Mouse (Mus musculus) cerebellum, adult 2 months (tissue): ENCODE results near the gene Poln. TPM values are rescaled to one million over a fixed set of nuclear protein-coding genes. Genes with fewer than 3 reads are reported as not detected.

ENCODE experiments used
- DNase-seq, 2 experiments: peaks; one replicate each; pipeline ENCODE4 v3.0.0; 2021
- H3K27ac ChIP-seq: fragments of 200-500 bp; 2 replicates; pipeline ENCODE4 v1.5.1; 2012; ENCODE audit warnings: low read length, control low read depth, inconsistent platforms; ENCODE audit not compliant: insufficient read depth
- H3K27me3 ChIP-seq: fragments of 200-500 bp; 2 replicates; pipeline ENCODE4 v1.6.1; 2012; ENCODE audit warnings: inconsistent platforms, mild to moderate bottlenecking, low read length, moderate library complexity; ENCODE audit not compliant: control insufficient read depth, insufficient read depth
- H3K4me1 ChIP-seq: fragments of 200-500 bp; 2 replicates; pipeline ENCODE4 v1.6.1; 2011; ENCODE audit warnings: low read length; ENCODE audit not compliant: control insufficient read depth, insufficient read depth
- H3K4me3 ChIP-seq: fragments of 200-500 bp; replicated peaks from 2 replicates; pipeline ENCODE3; 2011; ENCODE audit warnings: mild to moderate bottlenecking, low read depth, low read length, control low read depth; ENCODE audit not compliant: insufficient read depth
- CTCF ChIP-seq: fragments of 200-500 bp; IDR thresholded peaks from 2 replicates; pipeline ENCODE4 v1.5.1; 2011; ENCODE audit warnings: low read depth, mild to moderate bottlenecking, control low read depth, low read length, moderate library complexity, borderline replicate concordance; ENCODE audit not compliant: insufficient read depth
- POLR2A ChIP-seq: fragments of 200-500 bp; IDR thresholded peaks from 2 replicates; pipeline ENCODE4 v1.6.1; 2011; ENCODE audit warnings: low read length, control low read depth, borderline replicate concordance; ENCODE audit not compliant: insufficient read depth
- WGBS: fragments of 180-500 bp; shearing (Covaris S2); methylation state at CpG from one replicate; pipeline ENCODE4 v1.1.7; 2018; 5-methylcytosine and 5-hydroxymethylcytosine counted together
- polyA plus RNA-seq: library from polyadenylated mRNA; depleted of rRNA; stranded (reverse); fragments of >200 nt; gene quantifications from 2 replicates; pipeline ENCODE4 v1.2.3, GENCODE M21; 2012

Gene Poln
- polyA plus RNA-seq, 1 experiment = 0.82 TPM

DNA sequence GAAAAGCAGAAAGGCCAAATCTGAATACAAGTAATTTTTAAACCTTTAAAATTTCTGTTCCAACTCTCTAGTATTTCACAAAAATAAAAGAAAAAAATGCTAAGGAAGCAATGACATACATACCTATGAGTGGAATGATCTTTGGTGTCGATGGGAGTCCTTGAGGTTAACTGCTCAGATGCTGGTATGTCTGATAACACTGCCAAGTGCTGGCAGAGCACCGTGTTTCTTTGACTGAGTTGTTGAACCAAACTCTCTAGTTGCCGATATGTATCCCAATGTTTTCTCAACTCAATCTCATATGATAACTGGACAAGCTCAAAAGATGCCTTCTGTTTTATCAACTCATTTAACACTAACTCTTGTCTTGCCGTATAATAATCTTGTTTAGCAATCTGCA is 3.5 kb downstream of the Poln start:
- Histone ChIP-seq H3K27me3 (no peaks in the 10 kb centered on the region), H3K4me3 (no peak overlapping the region), H3K27ac (no peak overlapping the region), H3K4me1 (peaks cover 2% of the 10 kb centered on the region; the same call in 1 of the 2 replicates)
- peak in 1 of 2 experiments; percentile 12 for DNase-seq
- WGBS = 27% methylated on average over 4 of the region's 4 CpGs
- TF ChIP-seq POLR2A (no peak), CTCF (no peak)

GRCm38 (mm10) chr5:34148476-34148875 is 20.8 kb downstream of the Poln start:
- Histone ChIP-seq H3K27me3 (no peaks in the 10 kb centered on the region), H3K4me1 (no peaks in the 10 kb centered on the region), H3K27ac (no peak overlapping the region), H3K4me3 (no peak overlapping the region)
- no peak for DNase-seq
- no peak for TF ChIP-seq POLR2A
- TF ChIP-seq CTCF = no peak

DNA sequence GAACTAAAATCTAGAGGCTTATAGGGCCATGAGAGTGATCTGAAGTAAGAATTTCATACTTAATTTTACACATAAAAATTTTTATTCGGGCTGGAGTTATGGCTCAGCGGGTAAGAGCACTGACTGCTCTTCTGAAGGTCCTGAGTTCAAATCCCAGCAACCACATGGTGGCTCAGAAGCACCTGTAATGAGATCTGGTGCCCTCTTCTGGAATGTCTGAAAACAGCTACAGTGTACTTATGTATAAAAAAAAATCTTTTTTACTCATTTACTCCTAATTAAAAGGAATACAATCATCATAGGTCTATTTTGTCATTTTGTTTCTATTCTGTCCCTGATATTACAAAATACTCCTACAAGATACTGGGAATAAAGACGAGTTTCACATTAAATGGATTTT is 21.7 kb downstream of the Poln start:
- no peak overlapping the region for H3K27ac ChIP-seq
- TF ChIP-seq POLR2A (no peak), CTCF (no peak)
- H3K27me3 ChIP-seq = no peaks in the 10 kb centered on the region
- H3K4me3 ChIP-seq = no peak overlapping the region
- no peaks in the 10 kb centered on the region for H3K4me1 ChIP-seq
- WGBS = 92% methylated on average over 3 of the region's 3 CpGs
- DNase-seq = no peak

GRCm38 (mm10) chr5:34139751-34140150 is 29.5 kb downstream of the Poln start:
- H3K27me3 ChIP-seq = no peaks in the 10 kb centered on the region
- no peak overlapping the region for H3K4me3 ChIP-seq
- no peak overlapping the region for H3K27ac ChIP-seq
- 0% methylated on average over 1 of the region's 1 CpGs for WGBS
- TF ChIP-seq CTCF (peak; percentile 76), POLR2A (no peak)
- DNase-seq = peak; percentile 41 to 42
- H3K4me1 ChIP-seq = no peaks in the 10 kb centered on the region

DNA sequence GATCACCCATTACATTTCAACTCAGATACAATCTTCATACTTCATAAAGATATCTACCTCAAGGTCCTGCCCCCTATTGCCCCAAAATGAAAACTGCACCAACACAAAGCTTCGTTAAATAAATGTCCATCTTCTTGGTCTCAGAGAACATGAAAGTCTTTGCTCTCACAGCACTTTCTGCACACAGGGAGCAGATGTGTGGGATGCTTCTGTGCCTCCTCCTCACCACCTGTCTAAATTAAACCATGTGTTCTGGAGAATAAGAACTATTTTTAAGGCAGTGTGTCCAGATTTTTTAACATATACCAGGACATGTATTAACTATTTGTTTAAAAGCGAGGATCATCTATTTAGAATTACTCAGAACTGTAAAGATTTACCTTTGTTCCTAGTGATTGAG is 36.5 kb downstream of the Poln start:
- WGBS = 77% methylated on average over 2 of the region's 2 CpGs
- Histone ChIP-seq H3K4me1 (no peaks in the 10 kb centered on the region), H3K4me3 (no peak overlapping the region), H3K27me3 (no peaks in the 10 kb centered on the region), H3K27ac (no peak overlapping the region)
- no peak for TF ChIP-seq CTCF
- TF ChIP-seq POLR2A = no peak
- no peak for DNase-seq

- TF ChIP-seq POLR2A = no peak
- no peak for TF ChIP-seq CTCF
- no peak overlapping the region for H3K27ac ChIP-seq
- no peaks in the 10 kb centered on the region; the same call in 1 of the 2 replicates for H3K4me1 ChIP-seq
- whole genome bisulfite sequencing = 84% methylated on average over 1 of the region's 1 CpGs
- H3K4me3 ChIP-seq = no peak overlapping the region
- DNase-seq = no peak
- no peaks in the 10 kb centered on the region for H3K27me3 ChIP-seq
Observed at GRCm38 (mm10) chr5:34124131-34124530, 45.1 kb downstream of the Poln start.

DNA sequence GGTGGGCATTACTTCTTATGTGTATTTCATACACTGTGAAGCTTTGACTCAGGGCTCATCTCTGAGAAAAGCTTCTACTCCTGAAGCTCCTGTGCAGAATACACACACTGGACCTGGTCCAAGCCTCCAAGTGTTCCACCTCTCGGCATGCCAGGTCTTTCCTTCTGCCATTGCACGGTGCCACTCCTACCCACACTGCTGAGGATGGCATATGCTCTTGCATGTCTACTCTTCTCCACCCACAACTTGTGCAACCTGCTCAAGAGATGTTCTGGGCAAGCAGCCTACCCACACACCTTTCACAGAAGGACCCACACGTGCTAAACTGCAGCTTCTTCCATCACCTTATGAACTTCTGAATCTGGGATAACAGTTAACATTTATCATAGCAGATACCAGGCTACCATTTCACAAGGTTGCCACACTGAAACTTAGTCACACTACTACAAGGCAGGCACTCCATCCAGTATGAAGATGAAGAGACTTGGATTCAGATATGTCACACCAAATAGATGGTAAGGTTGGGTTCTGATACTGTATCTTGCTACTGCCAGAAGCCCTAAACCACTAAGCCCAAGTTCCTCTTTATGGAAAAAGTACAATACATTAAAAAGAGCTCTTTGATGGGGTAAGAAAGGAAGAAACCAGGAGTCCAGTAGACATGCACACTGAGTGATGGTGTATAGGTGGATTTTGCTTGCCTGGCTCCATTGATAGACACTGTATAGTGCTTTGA is 50.0 kb downstream of the Poln start:
- WGBS = 17% methylated on average over 3 of the region's 3 CpGs
- Histone ChIP-seq H3K4me3 (no peak overlapping the region), H3K4me1 (no peaks in the 10 kb centered on the region; the same call in 1 of the 2 replicates), H3K27ac (no peak overlapping the region), H3K27me3 (no peaks in the 10 kb centered on the region)
- DNase-seq = peak; percentile 59 to 80
- no peak for TF ChIP-seq POLR2A
- TF ChIP-seq CTCF = no peak

DNA sequence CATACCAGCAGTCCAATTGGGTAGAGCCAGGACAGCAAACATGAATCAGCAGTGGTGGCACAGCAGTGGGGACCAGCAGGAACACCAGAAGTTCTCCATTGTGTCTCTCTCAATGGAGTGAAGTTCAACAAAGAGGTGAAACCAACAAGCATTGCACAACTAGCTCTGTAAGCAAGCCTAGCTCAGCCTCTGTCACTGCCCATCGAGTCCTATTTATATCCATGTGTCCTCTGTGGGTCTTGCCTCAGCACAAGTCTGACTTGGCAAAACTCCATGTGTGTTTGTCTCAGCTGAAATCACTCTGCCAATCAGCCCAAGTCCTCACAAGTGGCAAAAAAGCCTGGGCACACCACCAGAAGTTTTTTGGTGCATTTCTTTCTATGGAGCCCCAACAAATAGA is 63.6 kb downstream of the Poln start:
- Histone ChIP-seq H3K4me1 (no peaks in the 10 kb centered on the region), H3K4me3 (no peak overlapping the region), H3K27me3 (no peaks in the 10 kb centered on the region), H3K27ac (no peak overlapping the region)
- 60% methylated on average over 1 of the region's 1 CpGs for WGBS
- DNase-seq = no peak
- TF ChIP-seq CTCF (no peak), POLR2A (no peak)

GRCm38 (mm10) chr5:34097333-34097732 is 71.9 kb downstream of the Poln start:
- 13% methylated on average over 1 of the region's 1 CpGs for WGBS
- no peak overlapping the region for H3K27ac ChIP-seq
- peak; percentile 34 to 63 for DNase-seq
- no peaks in the 10 kb centered on the region for H3K27me3 ChIP-seq
- TF ChIP-seq POLR2A = no peak
- peak; percentile 36; the same call in 1 of the 2 replicates for TF ChIP-seq CTCF
- no peaks in the 10 kb centered on the region for H3K4me1 ChIP-seq
- no peak overlapping the region for H3K4me3 ChIP-seq
